Mouse (Mus musculus) C2C12 (cell line): Measurements from ENCODE around the gene Ppfibp1. TPM values are rescaled to one million over a fixed set of nuclear protein-coding genes. Genes with fewer than 3 reads are reported as not detected.

Experiments used
- H3K27me3 ChIP-seq: one replicate; pipeline ENCODE4 v1.6.1; 2011; ENCODE audit not compliant: control insufficient read depth, insufficient read depth, insufficient read length
- H3K36me3 ChIP-seq: one replicate; pipeline ENCODE4 v1.6.1; 2011; ENCODE audit not compliant: control insufficient read depth, insufficient read depth
- H3K4me3 ChIP-seq: one replicate; pipeline ENCODE4 v1.5.1; 2011; ENCODE audit warnings: mild to moderate bottlenecking, control low read depth; ENCODE audit not compliant: poor library complexity, insufficient read depth, severe bottlenecking
- H3K79me2 ChIP-seq: one replicate; pipeline ENCODE4 v1.6.1; 2011; ENCODE audit not compliant: control insufficient read depth, insufficient read depth
- H3K79me3 ChIP-seq: one replicate; pipeline ENCODE4 v1.6.1; 2011; ENCODE audit warnings: low read depth, control low read depth
- H3ac ChIP-seq: one replicate; pipeline ENCODE3; 2011; ENCODE audit warnings: low read depth; ENCODE audit not compliant: control insufficient read depth, insufficient read length
- CEBPB ChIP-seq: IDR thresholded peaks from one replicate; pipeline ENCODE4 v1.6.1; 2011; ENCODE audit warnings: low read depth, mild to moderate bottlenecking, control low read depth, moderate library complexity
- CTCF ChIP-seq: IDR thresholded peaks from one replicate; pipeline ENCODE4 v1.5.1; 2011; ENCODE audit not compliant: control insufficient read depth, insufficient read depth, insufficient read length
- FOSL1 ChIP-seq: IDR thresholded peaks from one replicate; pipeline ENCODE4 v1.8.0; 2011; ENCODE audit warnings: mild to moderate bottlenecking, low read length; ENCODE audit not compliant: poor library complexity, insufficient read depth, severe bottlenecking
- MAX ChIP-seq: IDR thresholded peaks from one replicate; pipeline ENCODE4 v1.6.1; 2011; ENCODE audit warnings: mild to moderate bottlenecking, control low read depth
- MYOD1 ChIP-seq: IDR thresholded peaks from one replicate; pipeline ENCODE4 v1.6.1; 2011; ENCODE audit warnings: low read depth; ENCODE audit not compliant: control insufficient read depth, insufficient read length
- MYOG ChIP-seq: IDR thresholded peaks from one replicate; pipeline ENCODE4 v1.6.1; 2011; ENCODE audit not compliant: control insufficient read depth, insufficient read length; ENCODE audit errors: extremely low read depth
- USF1 ChIP-seq: IDR thresholded peaks from one replicate; pipeline ENCODE4 v1.6.1; 2011; ENCODE audit warnings: low read depth, mild to moderate bottlenecking, control low read depth, moderate library complexity
- polyA plus RNA-seq: library from polyadenylated mRNA; unstranded; fragments of >200 nt; fragmentation: generic; extraction: Trizol; gene quantifications from one replicate; pipeline ENCODE4 v1.2.1, GENCODE M21; 2012; ENCODE audit warnings: missing spikeins

Gene Ppfibp1
- polyA plus RNA-seq, 1 experiment, result 61.1 TPM

DNA sequence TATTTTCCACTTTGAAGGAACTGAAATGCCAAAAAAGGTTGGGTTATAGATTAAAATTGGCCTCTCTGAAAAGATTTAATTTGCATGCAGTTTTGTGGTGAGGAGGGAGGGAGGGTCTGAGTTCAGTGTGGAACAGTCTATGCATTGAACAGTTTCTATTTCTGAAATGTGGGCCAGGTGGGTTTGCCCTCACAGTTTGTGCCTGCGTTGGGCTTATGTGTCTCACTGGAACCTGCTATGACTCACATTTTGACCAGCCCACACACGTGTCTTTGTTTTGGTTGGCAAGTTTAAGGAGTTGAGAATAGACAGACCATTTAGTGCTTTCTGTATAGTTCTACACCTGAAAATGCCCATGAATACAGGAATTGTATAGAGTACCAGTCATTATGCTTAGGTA lies 5.6 kb downstream of the Ppfibp1 start:
- H3ac ChIP-seq, result no peak overlapping the region
- peaks cover 98% of the 10 kb centered on the region for H3K79me2 ChIP-seq
- H3K4me3 ChIP-seq, result no peak overlapping the region
- H3K79me3 ChIP-seq, result peaks cover 93% of the 10 kb centered on the region
- H3K27me3 ChIP-seq, result no peaks in the 10 kb centered on the region
- TF ChIP-seq MYOD1, result no peak
- no peak for TF ChIP-seq USF1
- no peak for TF ChIP-seq CEBPB
- no peak for TF ChIP-seq CTCF
- peak; percentile 37 for TF ChIP-seq MAX
- no peak for TF ChIP-seq FOSL1
- no peak for TF ChIP-seq MYOG
- H3K36me3 ChIP-seq, result peaks cover 38% of the 10 kb centered on the region

GRCm38 (mm10) chr6:146898709-146899108 lies 10.4 kb downstream of the Ppfibp1 start:
- TF ChIP-seq CEBPB (no peak), MYOG (no peak), CTCF (no peak), USF1 (no peak), MYOD1 (no peak), MAX (no peak), FOSL1 (no peak)

GRCm38 (mm10) chr6:146899647-146900046 lies 11.4 kb downstream of the Ppfibp1 start:
- Histone ChIP-seq H3K79me2 (peaks cover 98% of the 10 kb centered on the region), H3K79me3 (peaks cover 90% of the 10 kb centered on the region), H3K4me3 (no peak overlapping the region), H3ac (no peak overlapping the region), H3K36me3 (peaks cover 22% of the 10 kb centered on the region), H3K27me3 (no peaks in the 10 kb centered on the region)
- TF ChIP-seq CTCF, result no peak
- TF ChIP-seq CEBPB, result no peak
- TF ChIP-seq MYOD1, result no peak

More at GRCm38 (mm10) chr6:146898709-146899108, 10.4 kb downstream of the Ppfibp1 start:
- peaks cover 90% of the 10 kb centered on the region for H3K79me3 ChIP-seq
- no peak overlapping the region for H3K4me3 ChIP-seq
- H3K36me3 ChIP-seq, result peaks cover 30% of the 10 kb centered on the region
- H3ac ChIP-seq, result no peak overlapping the region
- no peaks in the 10 kb centered on the region for H3K27me3 ChIP-seq
- peaks cover 98% of the 10 kb centered on the region for H3K79me2 ChIP-seq

DNA sequence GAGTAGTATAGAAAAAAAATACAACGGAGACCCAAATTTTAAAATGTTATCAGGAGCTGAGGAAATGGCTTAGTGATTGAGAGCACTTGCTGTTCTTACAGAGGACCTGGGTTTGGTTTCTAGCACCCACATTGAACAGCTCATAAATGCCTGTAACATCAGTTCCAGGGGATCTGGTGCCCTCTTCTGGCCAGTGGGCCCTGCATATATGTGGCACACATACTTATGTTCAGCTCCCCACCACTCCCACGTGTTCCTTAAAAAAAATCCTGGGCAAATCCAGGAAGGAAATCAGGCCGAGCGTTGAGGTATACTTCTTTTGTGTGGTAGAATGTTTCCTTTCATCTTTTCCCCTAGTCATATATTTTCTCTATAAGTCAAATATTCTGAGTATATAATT lies 13.6 kb downstream of the Ppfibp1 start:
- no peak overlapping the region for H3K4me3 ChIP-seq
- H3ac ChIP-seq, result no peak overlapping the region
- no peaks in the 10 kb centered on the region for H3K27me3 ChIP-seq
- peaks cover 100% of the 10 kb centered on the region for H3K79me2 ChIP-seq
- H3K36me3 ChIP-seq, result peaks cover 12% of the 10 kb centered on the region
- TF ChIP-seq MYOG, result no peak
- no peak for TF ChIP-seq CTCF
- TF ChIP-seq FOSL1, result no peak
- no peak for TF ChIP-seq MYOD1
- no peak for TF ChIP-seq CEBPB
- no peak for TF ChIP-seq USF1
- no peak for TF ChIP-seq MAX
- H3K79me3 ChIP-seq, result peaks cover 91% of the 10 kb centered on the region

GRCm38 (mm10) chr6:146903632-146904031 lies 15.3 kb downstream of the Ppfibp1 start:
- H3K36me3 ChIP-seq, result peaks cover 12% of the 10 kb centered on the region
- no peak overlapping the region for H3ac ChIP-seq
- H3K79me2 ChIP-seq, result peaks cover 99% of the 10 kb centered on the region
- H3K4me3 ChIP-seq, result no peak overlapping the region
- H3K79me3 ChIP-seq, result peaks cover 87% of the 10 kb centered on the region
- H3K27me3 ChIP-seq, result no peaks in the 10 kb centered on the region
- TF ChIP-seq CTCF, result no peak

GRCm38 (mm10) chr6:146904707-146905106 lies 16.4 kb downstream of the Ppfibp1 start:
- Histone ChIP-seq H3K79me2 (peaks cover 95% of the 10 kb centered on the region), H3K4me3 (no peak overlapping the region), H3ac (no peak overlapping the region), H3K36me3 (peaks cover 7% of the 10 kb centered on the region), H3K27me3 (no peaks in the 10 kb centered on the region), H3K79me3 (peaks cover 80% of the 10 kb centered on the region)
- TF ChIP-seq USF1 (no peak), CTCF (no peak), MYOD1 (no peak), MAX (no peak), MYOG (no peak), FOSL1 (no peak), CEBPB (no peak)
